Mouse (Mus musculus) cerebellum, adult 2 months (tissue): ENCODE results near the gene Dscam. TPM values are rescaled to one million over a fixed set of nuclear protein-coding genes. Genes with fewer than 3 reads are reported as not detected.

Experiments
- DNase-seq, 2 experiments: peaks; one replicate each; pipeline ENCODE4 v3.0.0; 2021
- H3K27ac ChIP-seq: fragments of 200-500 bp; 2 replicates; pipeline ENCODE4 v1.5.1; 2012; ENCODE audit warnings: low read length, control low read depth, inconsistent platforms; ENCODE audit not compliant: insufficient read depth
- H3K27me3 ChIP-seq: fragments of 200-500 bp; 2 replicates; pipeline ENCODE4 v1.6.1; 2012; ENCODE audit warnings: inconsistent platforms, mild to moderate bottlenecking, low read length, moderate library complexity; ENCODE audit not compliant: control insufficient read depth, insufficient read depth
- H3K4me1 ChIP-seq: fragments of 200-500 bp; 2 replicates; pipeline ENCODE4 v1.6.1; 2011; ENCODE audit warnings: low read length; ENCODE audit not compliant: control insufficient read depth, insufficient read depth
- H3K4me3 ChIP-seq: fragments of 200-500 bp; replicated peaks from 2 replicates; pipeline ENCODE3; 2011; ENCODE audit warnings: mild to moderate bottlenecking, low read depth, low read length, control low read depth; ENCODE audit not compliant: insufficient read depth
- CTCF ChIP-seq: fragments of 200-500 bp; IDR thresholded peaks from 2 replicates; pipeline ENCODE4 v1.5.1; 2011; ENCODE audit warnings: low read depth, mild to moderate bottlenecking, control low read depth, low read length, moderate library complexity, borderline replicate concordance; ENCODE audit not compliant: insufficient read depth
- POLR2A ChIP-seq: fragments of 200-500 bp; IDR thresholded peaks from 2 replicates; pipeline ENCODE4 v1.6.1; 2011; ENCODE audit warnings: low read length, control low read depth, borderline replicate concordance; ENCODE audit not compliant: insufficient read depth
- WGBS: fragments of 180-500 bp; shearing (Covaris S2); methylation state at CpG from one replicate; pipeline ENCODE4 v1.1.7; 2018; 5-methylcytosine and 5-hydroxymethylcytosine counted together
- polyA plus RNA-seq: library from polyadenylated mRNA; depleted of rRNA; stranded (reverse); fragments of >200 nt; gene quantifications from 2 replicates; pipeline ENCODE4 v1.2.3, GENCODE M21; 2012

Dscam gene
- polyA plus RNA-seq, 1 experiment: 16.0 TPM

- Histone ChIP-seq H3K27me3 (no peaks in the 10 kb centered on the region), H3K4me3 (no peak overlapping the region), H3K27ac (no peak overlapping the region), H3K4me1 (no peaks in the 10 kb centered on the region)
- 86% methylated on average over 4 of the region's 4 CpGs for WGBS
- no peak for DNase-seq
- TF ChIP-seq CTCF (no peak), POLR2A (no peak)
These were observed 536.3 kb downstream of the Dscam start for GRCm38 (mm10) chr16:96634097-96634790.

- H3K27ac ChIP-seq: no peak overlapping the region
- no peak for DNase-seq
These were observed 540.3 kb downstream of the Dscam start for GRCm38 (mm10) chr16:96630241-96630640.

DNA sequence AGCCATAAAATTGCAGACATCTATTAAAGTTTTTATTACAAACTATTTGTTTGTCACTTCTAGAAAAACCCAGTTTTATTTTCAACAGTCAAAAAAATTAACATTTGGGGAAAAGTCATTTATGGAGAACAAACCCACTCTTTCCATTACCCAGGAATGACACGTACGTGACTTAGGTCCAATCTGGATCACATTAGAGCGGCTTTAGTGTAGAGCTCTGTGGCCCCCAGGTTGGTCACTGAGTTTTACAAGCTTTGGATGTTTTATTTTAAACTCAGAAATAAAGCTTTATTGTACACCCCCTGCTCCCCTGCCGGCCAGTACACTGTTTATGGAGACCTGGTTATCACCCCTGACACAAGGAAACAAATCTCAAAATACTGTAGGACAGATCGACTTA lies 540.9 kb downstream of the Dscam start:
- no peak for DNase-seq
- TF ChIP-seq POLR2A (no peak), CTCF (no peak)
- WGBS: 98% methylated on average over 5 of the region's 5 CpGs
- H3K27ac ChIP-seq: no peak overlapping the region
- no peaks in the 10 kb centered on the region for H3K4me1 ChIP-seq
- H3K27me3 ChIP-seq: no peaks in the 10 kb centered on the region; the same call in 1 of the 2 replicates
- no peak overlapping the region for H3K4me3 ChIP-seq

More at GRCm38 (mm10) chr16:96630241-96630640, 540.3 kb downstream of the Dscam start:
- H3K27me3 ChIP-seq: no peaks in the 10 kb centered on the region; the same call in 1 of the 2 replicates
- H3K4me3 ChIP-seq: no peak overlapping the region
- TF ChIP-seq POLR2A (no peak), CTCF (no peak)
- 86% methylated on average over 7 of the region's 7 CpGs for WGBS
- H3K4me1 ChIP-seq: no peaks in the 10 kb centered on the region

DNA sequence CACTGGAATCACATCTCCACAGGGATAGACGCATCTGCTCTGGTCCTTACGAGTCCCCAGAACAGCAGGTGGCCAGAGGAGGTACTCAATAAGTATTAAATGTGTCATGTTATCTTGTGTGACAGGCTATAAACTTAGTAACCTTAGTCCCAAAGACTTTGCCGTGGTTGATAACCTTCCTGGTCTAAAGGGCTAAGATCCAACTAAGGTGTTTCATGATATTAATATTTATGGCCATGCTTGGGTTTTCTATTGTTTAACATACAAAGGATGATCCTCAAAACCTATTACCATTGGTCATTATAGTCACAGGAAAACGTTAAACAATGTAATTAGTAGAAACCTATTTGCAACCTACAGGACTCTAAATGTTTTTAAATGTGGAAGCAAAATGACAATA lies 545.1 kb downstream of the Dscam start:
- no peak overlapping the region for H3K4me3 ChIP-seq
- TF ChIP-seq POLR2A: no peak
- DNase-seq: no peak
- H3K27ac ChIP-seq: no peak overlapping the region
- no peaks in the 10 kb centered on the region; the same call in 1 of the 2 replicates for H3K27me3 ChIP-seq
- WGBS: 87% methylated on average over 4 of the region's 4 CpGs
- peaks cover 8% of the 10 kb centered on the region for H3K4me1 ChIP-seq

GRCm38 (mm10) chr16:96624570-96625411 lies 545.8 kb downstream of the Dscam start:
- 73% methylated on average over 7 of the region's 7 CpGs for WGBS
- peak in 1 of 2 experiments; percentile 20 for DNase-seq
- no peaks in the 10 kb centered on the region; the same call in 1 of the 2 replicates for H3K27me3 ChIP-seq
- H3K4me3 ChIP-seq: no peak overlapping the region
- TF ChIP-seq CTCF: no peak
- TF ChIP-seq POLR2A: no peak
- peaks cover 12% of the 10 kb centered on the region for H3K4me1 ChIP-seq
- H3K27ac ChIP-seq: no peak overlapping the region

DNA sequence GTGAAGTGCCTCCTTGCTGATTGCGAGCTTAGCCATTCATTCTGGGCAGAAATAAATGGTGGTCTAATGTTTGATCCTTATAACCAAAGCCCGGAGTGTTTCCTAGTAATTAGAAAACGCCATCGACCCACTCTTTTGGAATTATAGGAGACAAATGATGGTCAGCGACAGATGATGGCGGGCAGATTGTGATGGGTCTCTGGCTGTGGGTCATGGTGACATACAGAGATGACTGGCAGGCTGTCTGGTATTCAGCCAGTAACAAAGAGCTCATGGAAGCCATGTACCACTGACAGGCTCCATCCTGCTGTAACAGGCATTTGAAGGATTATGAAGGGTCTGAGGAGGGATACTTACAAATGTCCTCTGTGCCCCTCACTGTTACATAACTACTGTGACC lies 549.7 kb downstream of the Dscam start:
- Histone ChIP-seq H3K4me3 (no peak overlapping the region), H3K4me1 (peaks cover 12% of the 10 kb centered on the region), H3K27me3 (no peaks in the 10 kb centered on the region), H3K27ac (no peak overlapping the region)
- DNase-seq: peak; percentile 50 to 71
- 15% methylated on average over 6 of the region's 6 CpGs for WGBS
- TF ChIP-seq CTCF (no peak), POLR2A (no peak)

- Histone ChIP-seq H3K4me3 (no peak overlapping the region), H3K4me1 (peaks cover 12% of the 10 kb centered on the region), H3K27me3 (no peaks in the 10 kb centered on the region), H3K27ac (no peak overlapping the region)
- no peak for TF ChIP-seq POLR2A
- no peak for TF ChIP-seq CTCF
- DNase-seq: peak; percentile 87 to 92
- 7% methylated on average over 5 of the region's 5 CpGs for WGBS
These were observed 550.1 kb downstream of the Dscam start for GRCm38 (mm10) chr16:96620402-96620801.

GRCm38 (mm10) chr16:96617772-96618171 lies 552.8 kb downstream of the Dscam start:
- Histone ChIP-seq H3K4me1 (peaks cover 12% of the 10 kb centered on the region), H3K27ac (no peak overlapping the region), H3K27me3 (no peaks in the 10 kb centered on the region), H3K4me3 (no peak overlapping the region)
- TF ChIP-seq POLR2A (no peak), CTCF (no peak)
- DNase-seq: no peak
- 79% methylated on average over 4 of the region's 4 CpGs for WGBS
